Mouse (Mus musculus) forebrain, embryonic 13.5 days (tissue): ENCODE data around the gene Wipf2. TPM values are rescaled to one million over a fixed set of nuclear protein-coding genes. Genes with fewer than 3 reads are reported as not detected.

ENCODE experiments used
- ATAC-seq: fragments of 200-750 bp; cut with Nextera tagmentation; 2 replicates; pipeline ENCODE4 v1.8.0; 2017
- H3K27ac ChIP-seq: fragments of 300-500 bp; sonication (generic); 2 replicates; pipeline ENCODE4 v1.5.1; 2015; ENCODE audit warnings: inconsistent platforms, mild to moderate bottlenecking, moderate library complexity
- H3K27me3 ChIP-seq: fragments of 300-500 bp; sonication (generic); 2 replicates; pipeline ENCODE4 v1.6.1; 2015; ENCODE audit warnings: mild to moderate bottlenecking, inconsistent platforms
- H3K36me3 ChIP-seq: fragments of 300-500 bp; sonication (generic); 2 replicates; pipeline ENCODE4 v1.6.1; 2015; ENCODE audit warnings: mild to moderate bottlenecking, inconsistent platforms; ENCODE audit not compliant: poor library complexity, severe bottlenecking
- H3K4me1 ChIP-seq: fragments of 300-500 bp; sonication (generic); 2 replicates; pipeline ENCODE4 v1.6.1; 2015; ENCODE audit warnings: inconsistent platforms
- H3K4me2 ChIP-seq: fragments of 300-500 bp; sonication (generic); 2 replicates; pipeline ENCODE4 v1.6.1; 2015; ENCODE audit warnings: inconsistent platforms, mild to moderate bottlenecking, moderate library complexity
- H3K4me3 ChIP-seq: fragments of 300-500 bp; sonication (generic); 2 replicates; pipeline ENCODE4 v1.5.1; 2015; ENCODE audit warnings: mild to moderate bottlenecking, inconsistent platforms
- H3K9ac ChIP-seq: fragments of 300-500 bp; sonication (generic); 2 replicates; pipeline ENCODE4 v1.6.1; 2015; ENCODE audit warnings: mild to moderate bottlenecking, inconsistent platforms
- H3K9me3 ChIP-seq: fragments of 300-500 bp; sonication (generic); replicated peaks from 2 replicates; pipeline ENCODE4 v1.6.1; 2016; ENCODE audit warnings: inconsistent platforms
- WGBS: fragments of 180-500 bp; shearing (Covaris S2); methylation state at CpG from one replicate; pipeline ENCODE4 v1.1.7; 2015; 5-methylcytosine and 5-hydroxymethylcytosine counted together
- polyA plus RNA-seq: library from polyadenylated mRNA; unstranded; fragments of >200 nt; fragmentation: Nextera tagmentation; extraction: Ambion mirVana; gene quantifications from 2 replicates; pipeline ENCODE4 v1.2.1, GENCODE M21; 2015

The Wipf2 gene
- polyA plus RNA-seq, 1 experiment from 2014 or later: 5.0 TPM

GRCm38 (mm10) chr11:98936170-98936569, 72.7 kb downstream of the Wipf2 start:
- peak overlapping the region; percentile 51 for H3K9ac ChIP-seq
- WGBS: 2% methylated on average over 29 of the region's 29 CpGs

GRCm38 (mm10) chr11:98936606-98937409, 73.4 kb downstream of the Wipf2 start:
- no peaks in the 10 kb centered on the region for H3K36me3 ChIP-seq
- no peak overlapping the region for H3K27ac ChIP-seq
- peak overlapping the region; percentile 90 for H3K4me2 ChIP-seq
- WGBS: 3% methylated on average over 23 of the region's 23 CpGs
- H3K27me3 ChIP-seq: peaks cover 19% of the 10 kb centered on the region
- peaks cover 74% of the 10 kb centered on the region for H3K4me1 ChIP-seq
- peak overlapping the region; percentile 66 for H3K9ac ChIP-seq
- no peaks in the 10 kb centered on the region for H3K9me3 ChIP-seq
- peak; percentile 34 for ATAC-seq
- H3K4me3 ChIP-seq: peak overlapping the region; percentile 52

More at GRCm38 (mm10) chr11:98936170-98936569, 72.7 kb downstream of the Wipf2 start:
- H3K36me3 ChIP-seq: no peaks in the 10 kb centered on the region
- H3K27ac ChIP-seq: no peak overlapping the region
- peaks cover 19% of the 10 kb centered on the region for H3K27me3 ChIP-seq
- peaks cover 74% of the 10 kb centered on the region for H3K4me1 ChIP-seq
- H3K4me3 ChIP-seq: peak overlapping the region; percentile 20; the same call in 1 of the 2 replicates
- ATAC-seq: no peak
- H3K9me3 ChIP-seq: no peaks in the 10 kb centered on the region
- peak overlapping the region; percentile 90 for H3K4me2 ChIP-seq

- H3K27me3 ChIP-seq: peaks cover 19% of the 10 kb centered on the region
- H3K9me3 ChIP-seq: no peaks in the 10 kb centered on the region
- H3K4me1 ChIP-seq: peaks cover 74% of the 10 kb centered on the region
- ATAC-seq: peak; percentile 90
- H3K4me3 ChIP-seq: peak overlapping the region; percentile 52
- H3K27ac ChIP-seq: 0 out of 2 replicates have a peak overlapping the region, but pooled peaks have one; percentile 21
- under 1% methylated on average over 36 of the region's 38 CpGs for WGBS
- peak overlapping the region; percentile 66 for H3K9ac ChIP-seq
- no peaks in the 10 kb centered on the region for H3K36me3 ChIP-seq
- H3K4me2 ChIP-seq: peak overlapping the region; percentile 90
These were observed 74.0 kb downstream of the Wipf2 start for GRCm38 (mm10) chr11:98937410-98937913.

- Histone ChIP-seq H3K27ac (peak overlapping the region; percentile 21; the same call in 1 of the 2 replicates), H3K9me3 (no peaks in the 10 kb centered on the region), H3K4me3 (peak overlapping the region; percentile 52), H3K27me3 (peaks cover 19% of the 10 kb centered on the region), H3K4me2 (peak overlapping the region; percentile 90), H3K4me1 (peaks cover 74% of the 10 kb centered on the region), H3K9ac (peak overlapping the region; percentile 66), H3K36me3 (no peaks in the 10 kb centered on the region)
- WGBS: under 1% methylated on average over 39 of the region's 39 CpGs
- ATAC-seq: no peak
These were observed 74.7 kb downstream of the Wipf2 start for GRCm38 (mm10) chr11:98937914-98938694.

GRCm38 (mm10) chr11:98938701-98939083, 75.3 kb downstream of the Wipf2 start:
- Histone ChIP-seq H3K27ac (no peak overlapping the region), H3K9ac (no peak overlapping the region), H3K9me3 (no peaks in the 10 kb centered on the region), H3K4me1 (peaks cover 77% of the 10 kb centered on the region), H3K4me3 (peak overlapping the region; percentile 52; the same call in 1 of the 2 replicates), H3K4me2 (peak overlapping the region; percentile 90), H3K27me3 (peaks cover 19% of the 10 kb centered on the region), H3K36me3 (no peaks in the 10 kb centered on the region)
- ATAC-seq: no peak
- WGBS: 52% methylated on average over 7 of the region's 7 CpGs

- no peak overlapping the region for H3K27ac ChIP-seq
- H3K27me3 ChIP-seq: peaks cover 19% of the 10 kb centered on the region
- no peak overlapping the region for H3K4me3 ChIP-seq
These were observed 75.9 kb downstream of the Wipf2 start for GRCm38 (mm10) chr11:98939084-98939952.

GRCm38 (mm10) chr11:98939953-98940641, 76.7 kb downstream of the Wipf2 start:
- H3K9me3 ChIP-seq: no peaks in the 10 kb centered on the region
- H3K36me3 ChIP-seq: no peaks in the 10 kb centered on the region
- H3K4me2 ChIP-seq: peak overlapping the region; percentile 85
- no peak overlapping the region for H3K4me3 ChIP-seq
- H3K4me1 ChIP-seq: peaks cover 91% of the 10 kb centered on the region
- H3K9ac ChIP-seq: peak overlapping the region; percentile 69
- peak overlapping the region; percentile 89; the same call in 1 of the 2 replicates for H3K27ac ChIP-seq
- 51% methylated on average over 11 of the region's 11 CpGs for WGBS
- H3K27me3 ChIP-seq: peaks cover 13% of the 10 kb centered on the region
- no peak for ATAC-seq

More at GRCm38 (mm10) chr11:98939084-98939952, 75.9 kb downstream of the Wipf2 start:
- no peak for ATAC-seq
- Histone ChIP-seq H3K36me3 (no peaks in the 10 kb centered on the region), H3K4me1 (peaks cover 83% of the 10 kb centered on the region), H3K4me2 (peak overlapping the region; percentile 90; the same call in 1 of the 2 replicates), H3K9ac (peak overlapping the region; percentile 69; the same call in 1 of the 2 replicates), H3K9me3 (no peaks in the 10 kb centered on the region)
- WGBS: 62% methylated on average over 15 of the region's 15 CpGs

- peak overlapping the region; percentile 48 for H3K4me3 ChIP-seq
- H3K27me3 ChIP-seq: peaks cover 8% of the 10 kb centered on the region
- no peaks in the 10 kb centered on the region for H3K36me3 ChIP-seq
- 11% methylated on average over 3 of the region's 3 CpGs for WGBS
- H3K9ac ChIP-seq: peak overlapping the region; percentile 69
- peaks cover 97% of the 10 kb centered on the region for H3K4me1 ChIP-seq
- H3K9me3 ChIP-seq: no peaks in the 10 kb centered on the region
- peak overlapping the region; percentile 85 for H3K4me2 ChIP-seq
- no peak for ATAC-seq
- peak overlapping the region; percentile 89 for H3K27ac ChIP-seq
These were observed 77.3 kb downstream of the Wipf2 start for GRCm38 (mm10) chr11:98940776-98941175.

- peak overlapping the region; percentile 48 for H3K4me3 ChIP-seq
- 0 out of 2 replicates have a peak, but pooled peaks have one; percentile 3 for ATAC-seq
- under 1% methylated on average over 12 of the region's 12 CpGs for WGBS
- peak overlapping the region; percentile 85 for H3K4me2 ChIP-seq
- peaks cover 91% of the 10 kb centered on the region for H3K4me1 ChIP-seq
- peak overlapping the region; percentile 69 for H3K9ac ChIP-seq
- H3K36me3 ChIP-seq: no peaks in the 10 kb centered on the region
- H3K27ac ChIP-seq: peak overlapping the region; percentile 89
- H3K27me3 ChIP-seq: peaks cover 3% of the 10 kb centered on the region
- H3K9me3 ChIP-seq: no peaks in the 10 kb centered on the region
These were observed 77.9 kb downstream of the Wipf2 start for GRCm38 (mm10) chr11:98941341-98941825.

- no peaks in the 10 kb centered on the region for H3K9me3 ChIP-seq
- 1% methylated on average over 15 of the region's 15 CpGs for WGBS
- ATAC-seq: peak; percentile 52
- no peaks in the 10 kb centered on the region for H3K27me3 ChIP-seq
- H3K4me3 ChIP-seq: peak overlapping the region; percentile 48
- peak overlapping the region; percentile 89 for H3K27ac ChIP-seq
- peaks cover 85% of the 10 kb centered on the region for H3K4me1 ChIP-seq
- peak overlapping the region; percentile 85 for H3K4me2 ChIP-seq
- peak overlapping the region; percentile 69 for H3K9ac ChIP-seq
- no peaks in the 10 kb centered on the region for H3K36me3 ChIP-seq
These were observed 78.5 kb downstream of the Wipf2 start for GRCm38 (mm10) chr11:98941826-98942550.
